Mouse (Mus musculus) liver, embryonic 14.5 days (tissue): ENCODE measurements around the gene Mx1.

Experiments used
- CTCF ChIP-seq: IDR thresholded peaks from 2 replicates; pipeline ENCODE4 v1.5.1; 2016; ENCODE audit warnings: antibody characterized with exemption, low read depth, control low read depth
- EP300 ChIP-seq: IDR thresholded peaks from 2 replicates; pipeline ENCODE4 v1.6.1; 2016; ENCODE audit warnings: antibody characterized with exemption, low read depth

DNA sequence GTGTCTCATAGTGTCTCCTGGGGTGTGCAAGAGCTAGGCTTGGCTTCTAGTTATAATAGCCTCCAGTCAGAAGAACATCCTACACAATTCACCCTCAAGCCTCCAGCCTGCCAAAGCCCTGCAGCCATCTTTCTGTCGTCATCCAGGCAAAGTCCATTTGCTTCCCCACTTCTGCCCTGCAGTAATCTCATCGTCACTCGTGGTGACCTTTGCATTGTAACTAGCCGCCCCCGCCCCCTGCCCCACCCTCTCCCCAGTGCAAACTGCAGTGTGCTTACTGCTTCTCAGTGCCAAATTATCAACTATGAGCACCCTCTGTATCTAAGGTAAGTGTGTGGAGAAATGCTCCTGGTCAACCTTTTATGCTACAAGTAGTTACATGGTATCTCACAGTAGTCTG is 35.0 kb upstream of the Mx1 start:
- no peak for TF ChIP-seq CTCF
- TF ChIP-seq EP300, result no peak
